In genomic region chr16:32513401-32513800, GRCm38 (mm10) we compare ENCODE assay signal across 18 mouse cellular contexts. TPM values are rescaled to one million over a fixed set of nuclear protein-coding genes. Genes with fewer than 3 reads are reported as not detected.
A peak's percentile ranks its signal among the peaks of the same experiment; 100 is the strongest.
DNase-seq lines count a peak whose midpoint lies in the region; ATAC-seq and TF ChIP-seq lines count a peak whose summit lies in the region.
"Had no signal": no experiment of that assay in that cellular context is flagged by ENCODE, and none has a peak within 500 bp of the region (broad histone marks: within the 10 kb centered on the region; RNA-seq: fewer than 3 reads in every experiment).

No protein-coding gene starts in this region.

- no peaks in the 10 kb centered on the region for H3K27me3 ChIP-seq in forebrain, embryonic 15.5 days
- no peaks in the 10 kb centered on the region for H3K27me3 ChIP-seq in forebrain, embryonic 13.5 days
- no peaks in the 10 kb centered on the region for H3K27me3 ChIP-seq in lung, embryonic 14.5 days (ENCODE audit: insufficient read depth, low read length)
- no peaks in the 10 kb centered on the region for H3K27me3 ChIP-seq in limb, embryonic 12.5 days
- H3K27me3 ChIP-seq in stomach, embryonic 16.5 days (ENCODE audit: control insufficient read depth, insufficient read depth, low read length), result no peaks in the 10 kb centered on the region
- H3K27me3 ChIP-seq: embryonic facial prominence, embryonic 12.5 days; heart, embryonic 12.5 days; hindbrain, embryonic 15.5 days had no signal

- no peak overlapping the region for H3K4me3 ChIP-seq in forebrain, embryonic 15.5 days
- H3K4me3 ChIP-seq in forebrain, embryonic 13.5 days, result no peak overlapping the region
- H3K4me3 ChIP-seq in lung, embryonic 14.5 days (ENCODE audit: low read depth, low read length), result no peak overlapping the region
- H3K4me3 ChIP-seq in limb, embryonic 12.5 days (replicated peaks), result no peak overlapping the region
- no peak overlapping the region for H3K4me3 ChIP-seq in stomach, embryonic 16.5 days (replicated peaks; ENCODE audit: low read length)
- H3K4me3 ChIP-seq: embryonic facial prominence, embryonic 12.5 days; heart, embryonic 12.5 days; hindbrain, embryonic 15.5 days; myocyte had no signal

- H3K4me1 ChIP-seq in forebrain, embryonic 15.5 days, result peaks cover 32% of the 10 kb centered on the region
- H3K4me1 ChIP-seq in forebrain, embryonic 13.5 days, result peaks cover 28% of the 10 kb centered on the region
- peaks cover 26% of the 10 kb centered on the region for H3K4me1 ChIP-seq in lung, embryonic 14.5 days (ENCODE audit: insufficient read depth)
- H3K4me1 ChIP-seq in limb, embryonic 12.5 days (replicated peaks), result peaks cover 54% of the 10 kb centered on the region
- peaks cover 33% of the 10 kb centered on the region for H3K4me1 ChIP-seq in stomach, embryonic 16.5 days (ENCODE audit: control insufficient read depth, insufficient read depth, low read length)

- no peak for TF ChIP-seq CTCF in lung, embryonic 14.5 days (IDR thresholded peaks at IDR 0.05; ENCODE audit: low read depth)

- 90% methylated on average over 6 of the region's 6 CpGs for WGBS in forebrain, embryonic 15.5 days
- 87% methylated on average over 6 of the region's 6 CpGs for WGBS in forebrain, embryonic 13.5 days
- 78% methylated on average over 6 of the region's 6 CpGs for WGBS in lung, embryonic 14.5 days
- WGBS in limb, embryonic 12.5 days, result 87% methylated on average over 6 of the region's 6 CpGs
- 82% methylated on average over 6 of the region's 6 CpGs for WGBS in stomach, embryonic 16.5 days

- H3K27ac ChIP-seq in forebrain, embryonic 15.5 days (replicated peaks), result 0 out of 2 replicates have a peak overlapping the region, but pooled peaks have one; percentile 21
- no peak overlapping the region for H3K27ac ChIP-seq in forebrain, embryonic 13.5 days
- peak overlapping the region; percentile 90 for H3K27ac ChIP-seq in lung, embryonic 14.5 days (ENCODE audit: low read depth)
- peak overlapping the region; percentile 84 for H3K27ac ChIP-seq in limb, embryonic 12.5 days
- H3K27ac ChIP-seq in stomach, embryonic 16.5 days (ENCODE audit: low read length), result peak overlapping the region; percentile 70
- H3K27ac ChIP-seq: embryonic facial prominence, embryonic 12.5 days had no signal

- no peaks in the 10 kb centered on the region for H3K36me3 ChIP-seq in forebrain, embryonic 15.5 days
- H3K36me3 ChIP-seq in forebrain, embryonic 13.5 days (ENCODE audit: poor library complexity, severe bottlenecking), result no peaks in the 10 kb centered on the region
- no peaks in the 10 kb centered on the region for H3K36me3 ChIP-seq in lung, embryonic 14.5 days (ENCODE audit: insufficient read depth)
- no peaks in the 10 kb centered on the region for H3K36me3 ChIP-seq in limb, embryonic 12.5 days
- no peaks in the 10 kb centered on the region for H3K36me3 ChIP-seq in stomach, embryonic 16.5 days (ENCODE audit: control insufficient read depth, insufficient read depth, low read length)
- H3K36me3 ChIP-seq: embryonic facial prominence, embryonic 12.5 days; heart, embryonic 12.5 days; hindbrain, embryonic 15.5 days had no signal

- no peak for DNase-seq in lung, embryonic 14.5 days
- no peak for DNase-seq in lung, postnatal 36 days
- DNase-seq in kidney, postnatal 36 days, result no peak
- DNase-seq in testis, postnatal 14 days (ENCODE audit: low spot score), result no peak
- DNase-seq: lung, postnatal 10 days; right cerebral cortex, postnatal 25 days; thymus, postnatal 4 days had no signal

- ATAC-seq in forebrain, embryonic 15.5 days (replicated peaks), result no peak
- ATAC-seq in forebrain, embryonic 13.5 days, result no peak
- ATAC-seq in lung, embryonic 14.5 days (ENCODE audit: insufficient read depth), result no peak
- ATAC-seq in limb, embryonic 12.5 days (ENCODE audit: insufficient number of reproducible peaks, insufficient read depth, low FRiP score, low TSS enrichment, low read depth), result no peak
- ATAC-seq in stomach, embryonic 16.5 days (ENCODE audit: insufficient read depth, low FRiP score), result no peak
- ATAC-seq: forebrain, embryonic 16.5 days had no signal

- H3K4me2 ChIP-seq in forebrain, embryonic 15.5 days (replicated peaks), result no peak overlapping the region
- H3K4me2 ChIP-seq in forebrain, embryonic 13.5 days, result no peak overlapping the region
- H3K4me2 ChIP-seq in lung, embryonic 14.5 days, result no peak overlapping the region
- no peak overlapping the region for H3K4me2 ChIP-seq in limb, embryonic 12.5 days
- no peak overlapping the region for H3K4me2 ChIP-seq in stomach, embryonic 16.5 days (ENCODE audit: low read depth, low read length)
- H3K4me2 ChIP-seq: embryonic facial prominence, embryonic 12.5 days; heart, embryonic 12.5 days; hindbrain, embryonic 15.5 days; midbrain, embryonic 11.5 days had no signal

- no peaks in the 10 kb centered on the region for H3K9me3 ChIP-seq in forebrain, embryonic 15.5 days
- no peaks in the 10 kb centered on the region for H3K9me3 ChIP-seq in forebrain, embryonic 13.5 days (replicated peaks)
- H3K9me3 ChIP-seq in lung, embryonic 14.5 days (ENCODE audit: low read depth, low read length), result no peaks in the 10 kb centered on the region
- H3K9me3 ChIP-seq in limb, embryonic 12.5 days, result no peaks in the 10 kb centered on the region
- H3K9me3 ChIP-seq in stomach, embryonic 16.5 days (replicated peaks; ENCODE audit: control insufficient read depth, low read length), result no peaks in the 10 kb centered on the region
- H3K9me3 ChIP-seq: embryonic facial prominence, embryonic 12.5 days; heart, embryonic 12.5 days; hindbrain, embryonic 15.5 days had no signal

- H3K9ac ChIP-seq in forebrain, embryonic 15.5 days (replicated peaks), result no peak overlapping the region
- no peak overlapping the region for H3K9ac ChIP-seq in forebrain, embryonic 13.5 days
- no peak overlapping the region for H3K9ac ChIP-seq in lung, embryonic 14.5 days
- H3K9ac ChIP-seq in limb, embryonic 12.5 days (replicated peaks), result no peak overlapping the region
- H3K9ac ChIP-seq in stomach, embryonic 16.5 days (ENCODE audit: low read length), result no peak overlapping the region
- H3K9ac ChIP-seq: embryonic facial prominence, embryonic 12.5 days; heart, embryonic 12.5 days; hindbrain, embryonic 15.5 days had no signal

RNA-seq across cellular contexts. Expression of gene Zdhhc19, which starts 17.3 kb away (rescaled TPM):
- polyA plus RNA-seq in forebrain, embryonic 15.5 days (2015; fragmentation: Nextera tagmentation; extraction: Ambion mirVana), result not detected in 2 replicates
- not detected in 2 replicates for polyA plus RNA-seq in forebrain, embryonic 13.5 days (2015; fragmentation: Nextera tagmentation; extraction: Ambion mirVana)
- polyA plus RNA-seq in lung, embryonic 14.5 days (2014; fragmentation: Nextera tagmentation; extraction: Ambion mirVana), result not detected in 2 replicates
- polyA plus RNA-seq in limb, embryonic 12.5 days (2016; fragmentation: Nextera tagmentation; extraction: Ambion mirVana), result not detected in 2 replicates
- polyA plus RNA-seq in stomach, embryonic 16.5 days (2015; fragmentation: Nextera tagmentation; extraction: Ambion mirVana), result 0.29 and 0.37 TPM in 2 replicates
- polyA plus RNA-seq: embryonic facial prominence, embryonic 12.5 days; forebrain, embryonic 16.5 days; heart, embryonic 12.5 days; kidney, embryonic 14.5 days; midbrain, embryonic 11.5 days; myocyte had no signal

RNA-seq across cellular contexts. Expression of gene Slc51a, which starts 25.7 kb away (rescaled TPM):
- polyA plus RNA-seq in forebrain, embryonic 15.5 days (2015; fragmentation: Nextera tagmentation; extraction: Ambion mirVana), result 0.11 and 0.29 TPM in 2 replicates
- polyA plus RNA-seq in forebrain, embryonic 13.5 days (2015; fragmentation: Nextera tagmentation; extraction: Ambion mirVana), result 0.25 and 0.49 TPM in 2 replicates
- 0.24 and 0.60 TPM in 2 replicates for polyA plus RNA-seq in lung, embryonic 14.5 days (2014; fragmentation: Nextera tagmentation; extraction: Ambion mirVana)
- polyA plus RNA-seq in limb, embryonic 12.5 days (2016; fragmentation: Nextera tagmentation; extraction: Ambion mirVana), result 0.31 and 0.38 TPM in 2 replicates
- 9.5 and 12.0 TPM in 2 replicates for polyA plus RNA-seq in stomach, embryonic 16.5 days (2015; fragmentation: Nextera tagmentation; extraction: Ambion mirVana)
